Mouse (Mus musculus): ENCODE results near the gene Igfbp1. TPM values are rescaled to one million over a fixed set of nuclear protein-coding genes. Genes with fewer than 3 reads are reported as not detected.
"Not testable (repeated sequence)": the region's sequence is repeated elsewhere in the genome, so short reads cannot be mapped to it uniquely, and the experiment has no call there.

The Igfbp1 gene
- polyA plus RNA-seq, 1 experiment from 2014 or later, result 0.09 TPM

DNA sequence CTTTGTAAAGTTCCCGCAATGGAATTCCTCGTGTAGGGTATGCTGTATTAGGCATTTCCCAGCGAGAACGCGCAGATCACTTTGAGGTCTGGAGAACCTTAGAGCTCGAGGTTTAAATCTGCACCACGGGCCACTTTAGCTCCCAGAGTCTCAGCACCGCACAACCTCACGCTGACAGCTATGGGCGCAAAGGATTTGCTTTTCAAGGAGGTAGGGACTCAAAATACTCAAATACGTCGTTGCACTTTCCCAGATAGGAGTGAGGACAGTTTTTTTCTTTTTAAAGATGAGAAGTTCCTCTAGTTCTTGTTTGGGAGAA, 16.7 kb downstream of the Igfbp1 start:
- Histone ChIP-seq H3K4me2 (replicated peaks) (peak overlapping the region; percentile 85), H3K27ac (no peak overlapping the region), H3K9ac (replicated peaks) (peak overlapping the region; percentile 74), H3K9me3 (no peaks in the 10 kb centered on the region), H3K27me3 (peaks cover 39% of the 10 kb centered on the region), H3K4me1 (replicated peaks) (peaks cover 28% of the 10 kb centered on the region), H3K36me3 (no peaks in the 10 kb centered on the region), H3K4me3 (replicated peaks) (peak overlapping the region; percentile 63)
- WGBS, result under 1% methylated on average over 12 of the region's 12 CpGs
- peak; percentile 1; the same call in 1 of the 2 replicates for ATAC-seq

DNA sequence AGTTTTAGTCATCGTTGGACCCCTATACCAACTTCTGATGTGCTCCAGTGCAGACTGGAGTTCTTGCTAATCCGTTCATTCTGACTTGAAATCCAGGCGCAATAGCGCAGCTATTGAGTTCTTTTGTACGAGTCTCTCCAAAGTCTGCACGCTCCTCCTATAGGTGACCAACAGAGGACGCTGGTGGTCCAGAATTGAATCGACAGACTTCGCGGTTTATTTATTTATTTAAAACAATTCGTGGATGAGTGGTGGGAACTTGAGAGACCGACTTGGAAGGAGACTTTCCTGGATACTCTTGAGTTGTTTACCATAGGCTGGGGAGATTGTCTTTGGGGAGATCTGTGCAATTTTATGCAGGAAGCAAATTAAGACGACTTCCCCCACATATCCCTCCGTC, 17.2 kb downstream of the Igfbp1 start:
- H3K9me3 ChIP-seq, result no peaks in the 10 kb centered on the region
- no peaks in the 10 kb centered on the region for H3K36me3 ChIP-seq
- no peak overlapping the region for H3K9ac ChIP-seq (replicated peaks)
- H3K27me3 ChIP-seq, result peaks cover 39% of the 10 kb centered on the region
- WGBS, result 9% methylated on average over 14 of the region's 14 CpGs
- no peak overlapping the region for H3K27ac ChIP-seq
- H3K4me2 ChIP-seq (replicated peaks), result peak overlapping the region; percentile 85
- no peak for ATAC-seq
- peak overlapping the region; percentile 63 for H3K4me3 ChIP-seq (replicated peaks)
- peaks cover 28% of the 10 kb centered on the region for H3K4me1 ChIP-seq (replicated peaks)

DNA sequence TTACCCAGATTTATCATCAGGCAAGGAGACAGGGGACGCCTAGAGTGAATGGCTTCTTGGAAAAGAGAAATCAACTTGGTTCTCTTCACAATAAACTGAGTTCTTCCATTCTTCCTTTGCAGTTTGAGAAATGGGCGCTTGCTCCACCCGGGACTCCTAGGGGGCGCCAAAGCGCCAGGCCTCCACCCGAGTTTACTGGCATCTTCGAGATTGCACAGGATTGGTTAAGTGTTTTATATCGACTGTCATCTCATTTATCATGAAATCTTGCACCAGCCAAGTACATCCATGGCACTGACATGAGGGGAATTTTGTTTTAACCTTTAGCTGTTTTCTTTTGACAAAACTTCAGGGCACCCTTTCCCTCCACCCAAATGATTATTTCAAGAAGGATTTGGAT, 18.1 kb downstream of the Igfbp1 start:
- H3K27me3 ChIP-seq, result peaks cover 39% of the 10 kb centered on the region
- H3K4me2 ChIP-seq (replicated peaks), result no peak overlapping the region
- no peaks in the 10 kb centered on the region for H3K36me3 ChIP-seq
- H3K9me3 ChIP-seq, result no peaks in the 10 kb centered on the region
- whole genome bisulfite sequencing, result 14% methylated on average over 8 of the region's 8 CpGs
- H3K27ac ChIP-seq, result no peak overlapping the region
- no peak overlapping the region for H3K9ac ChIP-seq (replicated peaks)
- ATAC-seq, result no peak
- peaks cover 26% of the 10 kb centered on the region for H3K4me1 ChIP-seq (replicated peaks)
- no peak overlapping the region for H3K4me3 ChIP-seq (replicated peaks)

DNA sequence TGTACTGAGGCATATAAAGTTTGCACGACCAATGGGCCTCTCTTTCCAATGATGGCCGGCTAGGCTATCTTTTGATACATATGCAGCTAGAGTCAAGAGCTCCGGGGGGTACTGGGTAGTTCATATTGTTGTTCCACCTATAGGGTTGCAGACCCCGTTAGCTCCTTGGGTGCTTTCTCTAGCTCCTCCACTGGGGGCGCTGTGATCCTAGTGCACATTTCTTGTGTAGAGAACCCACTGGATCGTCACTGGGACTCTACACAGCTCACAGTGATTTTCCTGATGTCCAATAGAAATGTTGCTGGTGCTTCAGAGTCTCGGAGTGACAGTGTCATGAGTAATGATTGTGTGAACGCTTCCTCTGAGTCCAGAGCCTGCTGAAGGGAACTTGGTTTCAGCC, 24.2 kb downstream of the Igfbp1 start:
- not testable (repeated sequence) for H3K4me3 ChIP-seq (replicated peaks); H3K4me1 ChIP-seq (replicated peaks); H3K27ac ChIP-seq; H3K4me2 ChIP-seq (replicated peaks); H3K9me3 ChIP-seq; ATAC-seq; H3K9ac ChIP-seq (replicated peaks); H3K27me3 ChIP-seq; H3K36me3 ChIP-seq
- WGBS, result 78% methylated on average over 8 of the region's 8 CpGs

DNA sequence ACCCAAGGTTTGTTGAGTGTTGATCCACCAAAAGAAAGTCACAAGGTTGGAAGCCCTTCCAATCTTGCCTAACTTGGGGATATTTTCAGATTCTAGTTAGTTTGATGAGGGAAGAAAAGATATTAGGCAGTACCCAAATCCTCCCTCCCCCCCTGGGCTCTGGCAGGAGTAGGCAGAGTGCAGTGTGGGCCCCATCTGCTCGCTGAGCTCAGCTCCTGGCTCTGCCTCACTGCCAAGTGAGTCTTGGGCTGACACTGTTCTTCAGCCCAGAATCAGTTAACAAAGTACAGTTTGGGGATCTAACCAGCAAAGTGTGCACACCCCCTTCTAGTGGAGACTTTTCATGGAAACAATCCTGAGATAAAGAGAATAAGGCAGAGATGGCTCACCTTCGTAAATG, 28.6 kb downstream of the Igfbp1 start:
- Histone ChIP-seq H3K4me2 (replicated peaks) (no peak overlapping the region), H3K9me3 (no peaks in the 10 kb centered on the region), H3K4me1 (replicated peaks) (no peaks in the 10 kb centered on the region), H3K27ac (no peak overlapping the region), H3K9ac (replicated peaks) (no peak overlapping the region), H3K4me3 (replicated peaks) (no peak overlapping the region), H3K36me3 (no peaks in the 10 kb centered on the region), H3K27me3 (no peaks in the 10 kb centered on the region)
- WGBS, result 67% methylated on average over 2 of the region's 2 CpGs
- ATAC-seq, result no peak

DNA sequence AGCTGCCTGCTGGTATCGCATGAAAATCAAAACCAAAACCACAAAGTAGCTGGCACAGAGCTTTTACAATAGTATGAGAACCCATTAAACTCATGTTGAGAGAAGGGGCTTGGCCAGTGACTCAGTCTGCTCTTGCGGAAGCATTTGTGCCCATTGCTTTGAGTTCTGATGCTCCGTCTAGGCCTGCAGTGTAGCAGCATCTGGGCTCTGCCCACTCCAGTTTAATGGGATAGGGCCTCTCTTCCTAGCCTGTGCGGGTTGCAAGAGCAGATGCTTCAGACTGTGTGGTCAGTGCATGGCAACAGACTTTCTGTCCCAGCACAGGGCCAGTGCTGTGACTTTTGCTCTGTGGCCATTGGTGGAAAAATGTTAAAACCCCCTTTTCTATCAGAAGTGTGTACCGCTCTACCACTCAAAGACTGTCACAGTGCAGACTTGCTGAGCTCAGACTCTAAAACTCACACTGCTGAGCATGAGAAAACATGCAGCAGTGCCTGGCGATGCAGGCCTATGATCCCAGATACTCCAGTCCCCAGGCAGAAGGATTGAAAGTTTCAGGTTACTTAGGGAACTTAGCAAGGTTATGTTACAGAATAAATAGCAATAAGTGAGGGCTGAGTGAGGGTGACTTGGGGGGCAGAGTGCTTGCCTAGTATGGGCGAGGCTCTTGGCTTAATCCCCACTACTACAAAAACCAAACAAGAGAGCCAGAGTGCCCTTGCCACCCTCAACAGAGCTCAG, 29.4 kb downstream of the Igfbp1 start:
- no peaks in the 10 kb centered on the region for H3K9me3 ChIP-seq
- no peak overlapping the region for H3K9ac ChIP-seq (replicated peaks)
- no peak for ATAC-seq
- H3K27me3 ChIP-seq, result no peaks in the 10 kb centered on the region
- no peaks in the 10 kb centered on the region for H3K36me3 ChIP-seq
- WGBS, result 88% methylated on average over 7 of the region's 7 CpGs
- H3K4me3 ChIP-seq (replicated peaks), result no peak overlapping the region
- H3K27ac ChIP-seq, result no peak overlapping the region
- H3K4me1 ChIP-seq (replicated peaks), result no peaks in the 10 kb centered on the region
- H3K4me2 ChIP-seq (replicated peaks), result no peak overlapping the region

- H3K27me3 ChIP-seq, result no peaks in the 10 kb centered on the region
- no peak for ATAC-seq
- H3K4me2 ChIP-seq (replicated peaks), result no peak overlapping the region
- no peak overlapping the region for H3K27ac ChIP-seq
- no peaks in the 10 kb centered on the region for H3K4me1 ChIP-seq (replicated peaks)
- H3K4me3 ChIP-seq (replicated peaks), result no peak overlapping the region
- 77% methylated on average over 4 of the region's 4 CpGs for WGBS
- no peaks in the 10 kb centered on the region for H3K9me3 ChIP-seq
- no peaks in the 10 kb centered on the region for H3K36me3 ChIP-seq
- H3K9ac ChIP-seq (replicated peaks), result no peak overlapping the region
These were observed 30.5 kb downstream of the Igfbp1 start for GRCm38 (mm10) chr11:7228107-7228506.

DNA sequence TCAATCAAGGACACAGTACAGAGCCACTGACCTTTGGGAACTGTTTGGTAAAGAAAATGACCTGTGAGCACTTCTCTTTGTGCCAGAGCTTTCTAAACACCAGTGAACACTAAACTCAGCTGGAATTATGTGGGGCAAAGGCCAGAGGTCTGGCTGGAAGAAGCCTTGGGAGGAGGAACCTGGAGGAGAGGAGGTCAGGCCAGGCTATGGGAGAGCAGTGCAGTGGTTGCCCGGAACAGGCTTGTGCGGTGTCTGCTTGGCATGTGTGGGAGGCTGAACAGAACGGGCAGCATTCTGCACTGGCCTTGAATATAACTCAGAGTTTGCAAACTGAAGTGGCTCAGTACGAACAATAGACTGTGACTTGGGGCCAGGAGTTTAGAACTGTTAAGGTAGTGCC, 32.4 kb downstream of the Igfbp1 start:
- no peak overlapping the region for H3K27ac ChIP-seq
- H3K4me1 ChIP-seq (replicated peaks), result no peaks in the 10 kb centered on the region
- ATAC-seq, result no peak
- H3K27me3 ChIP-seq, result no peaks in the 10 kb centered on the region
- H3K4me3 ChIP-seq (replicated peaks), result no peak overlapping the region
- WGBS, result 90% methylated on average over 4 of the region's 4 CpGs
- H3K9me3 ChIP-seq, result no peaks in the 10 kb centered on the region
- H3K4me2 ChIP-seq (replicated peaks), result no peak overlapping the region
- H3K36me3 ChIP-seq, result no peaks in the 10 kb centered on the region
- no peak overlapping the region for H3K9ac ChIP-seq (replicated peaks)

GRCm38 (mm10) chr11:7231958-7232357, 34.4 kb downstream of the Igfbp1 start:
- 95% methylated on average over 4 of the region's 4 CpGs for WGBS
- Histone ChIP-seq H3K9me3 (no peaks in the 10 kb centered on the region), H3K9ac (replicated peaks) (no peak overlapping the region), H3K4me1 (replicated peaks) (no peaks in the 10 kb centered on the region), H3K4me3 (replicated peaks) (no peak overlapping the region), H3K36me3 (no peaks in the 10 kb centered on the region), H3K27ac (no peak overlapping the region), H3K27me3 (no peaks in the 10 kb centered on the region), H3K4me2 (replicated peaks) (no peak overlapping the region)
- no peak for ATAC-seq

- no peak overlapping the region for H3K27ac ChIP-seq
- no peaks in the 10 kb centered on the region for H3K36me3 ChIP-seq
- no peaks in the 10 kb centered on the region for H3K9me3 ChIP-seq
- no peak for ATAC-seq
- 83% methylated on average over 2 of the region's 2 CpGs for WGBS
- H3K4me2 ChIP-seq (replicated peaks), result no peak overlapping the region
- no peak overlapping the region for H3K4me3 ChIP-seq (replicated peaks)
- no peaks in the 10 kb centered on the region for H3K4me1 ChIP-seq (replicated peaks)
- no peaks in the 10 kb centered on the region for H3K27me3 ChIP-seq
- H3K9ac ChIP-seq (replicated peaks), result no peak overlapping the region
These were observed 35.8 kb downstream of the Igfbp1 start for GRCm38 (mm10) chr11:7233333-7233732.

DNA sequence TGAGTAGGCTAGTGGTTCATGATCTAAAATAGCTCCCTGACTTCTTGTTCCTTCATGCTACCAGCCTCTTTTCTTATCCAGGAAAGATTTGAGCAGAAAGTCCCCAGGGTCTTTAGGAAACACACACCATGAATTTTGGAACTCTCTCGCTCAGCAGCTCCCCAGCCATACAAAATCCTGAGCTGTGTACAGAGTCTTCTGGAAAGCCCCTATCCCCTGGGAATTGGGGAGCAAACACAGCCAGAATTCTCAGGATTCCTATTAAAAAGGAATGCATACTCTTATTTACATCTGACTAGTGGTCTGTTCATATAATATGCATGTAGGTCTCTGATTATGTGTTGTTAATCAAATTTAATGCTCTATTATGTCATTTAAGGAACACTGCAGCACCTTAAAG, 36.9 kb downstream of the Igfbp1 start:
- Histone ChIP-seq H3K27ac (no peak overlapping the region), H3K9ac (replicated peaks) (no peak overlapping the region), H3K27me3 (no peaks in the 10 kb centered on the region), H3K4me3 (replicated peaks) (no peak overlapping the region), H3K36me3 (no peaks in the 10 kb centered on the region), H3K4me1 (replicated peaks) (no peaks in the 10 kb centered on the region), H3K9me3 (no peaks in the 10 kb centered on the region), H3K4me2 (replicated peaks) (no peak overlapping the region)
- 66% methylated on average over 1 of the region's 1 CpGs for WGBS
- ATAC-seq, result no peak

DNA sequence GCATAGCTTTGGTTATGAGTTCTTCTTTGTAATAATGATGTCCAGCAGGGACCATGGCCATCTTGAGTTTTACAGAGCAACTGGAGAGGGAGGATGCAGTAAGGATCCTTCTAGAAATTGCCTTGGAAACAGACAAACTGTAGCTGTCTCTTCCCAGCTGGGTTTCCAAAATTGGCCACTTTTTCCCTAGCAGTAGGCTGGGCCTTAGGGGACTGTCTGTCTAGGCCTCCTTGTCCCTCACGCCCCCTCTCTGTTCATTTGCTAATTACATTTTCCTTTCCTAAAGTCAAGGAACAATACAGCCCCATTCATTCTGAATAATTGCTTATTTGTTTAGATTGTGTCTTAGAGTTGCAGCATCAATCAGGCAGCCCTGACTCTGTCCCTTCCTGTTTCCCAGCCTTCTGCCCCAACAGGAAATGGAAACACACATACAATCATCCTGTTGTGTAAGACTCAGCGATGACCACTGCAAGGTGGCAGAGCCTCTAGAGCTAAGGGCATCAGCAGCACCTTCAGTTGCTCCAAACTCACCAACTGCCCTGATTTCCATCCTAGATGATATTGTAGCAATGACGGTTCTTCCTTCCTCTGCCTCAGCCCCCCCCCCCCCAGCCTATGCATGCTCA, 37.5 kb downstream of the Igfbp1 start:
- Histone ChIP-seq H3K4me1 (replicated peaks) (no peaks in the 10 kb centered on the region), H3K36me3 (no peaks in the 10 kb centered on the region), H3K4me2 (replicated peaks) (no peak overlapping the region), H3K4me3 (replicated peaks) (no peak overlapping the region), H3K9ac (replicated peaks) (no peak overlapping the region), H3K27me3 (no peaks in the 10 kb centered on the region), H3K9me3 (no peaks in the 10 kb centered on the region), H3K27ac (no peak overlapping the region)
- no peak for ATAC-seq
- 65% methylated on average over 3 of the region's 3 CpGs for WGBS

- 94% methylated on average over 2 of the region's 2 CpGs for WGBS
- ATAC-seq, result no peak
- H3K9ac ChIP-seq (replicated peaks), result no peak overlapping the region
- no peak overlapping the region for H3K4me2 ChIP-seq (replicated peaks)
- H3K27ac ChIP-seq, result no peak overlapping the region
- H3K9me3 ChIP-seq, result no peaks in the 10 kb centered on the region
- H3K4me1 ChIP-seq (replicated peaks), result no peaks in the 10 kb centered on the region
- H3K27me3 ChIP-seq, result no peaks in the 10 kb centered on the region
- H3K4me3 ChIP-seq (replicated peaks), result no peak overlapping the region
- H3K36me3 ChIP-seq, result no peaks in the 10 kb centered on the region
These were observed 39.2 kb downstream of the Igfbp1 start for GRCm38 (mm10) chr11:7236751-7237150.

Data from midbrain, embryonic 13.5 days (tissue).